Mouse (Mus musculus): ENCODE data around the gene Pnpla8. TPM values are rescaled to one million over a fixed set of nuclear protein-coding genes. Genes with fewer than 3 reads are reported as not detected.
"Not testable (repeated sequence)": the region's sequence is repeated elsewhere in the genome, so short reads cannot be mapped to it uniquely, and the experiment has no call there.

Pnpla8 gene
- polyA plus RNA-seq, 1 experiment from 2014 or later: 48.2 TPM

DNA sequence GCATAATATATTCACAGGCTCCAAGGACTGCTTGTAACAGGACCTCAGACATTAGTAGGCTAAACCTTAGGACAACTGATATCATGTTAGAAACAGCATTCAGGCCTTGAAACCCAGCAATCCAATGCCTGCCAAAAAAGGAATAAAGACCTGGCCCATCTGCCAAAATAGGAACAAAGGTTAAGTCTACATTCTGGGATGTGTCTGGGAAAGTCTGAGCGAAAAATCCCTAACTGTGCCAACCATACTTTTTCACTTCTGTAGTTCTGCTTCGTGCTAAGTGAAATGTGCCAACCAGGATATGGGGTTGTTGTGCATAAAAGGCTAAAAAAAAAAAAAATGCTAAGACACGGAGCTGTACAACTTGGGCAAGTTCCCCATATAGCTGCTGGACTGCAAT is 44.5 kb downstream of the Pnpla8 start:
- Histone ChIP-seq H3K4me3 (ENCODE audit: low read depth, low read length) (no peak overlapping the region), H3K36me3 (ENCODE audit: control insufficient read depth, insufficient read depth, low read length) (no peaks in the 10 kb centered on the region), H3K9ac (ENCODE audit: low read length) (no peak overlapping the region), H3K4me2 (ENCODE audit: low read length) (no peak overlapping the region), H3K9me3 (ENCODE audit: control insufficient read depth, low read length) (no peaks in the 10 kb centered on the region), H3K4me1 (replicated peaks; ENCODE audit: control insufficient read depth, insufficient read depth, low read length) (0 out of 2 replicates have a peak, but pooled peaks cover 5% of the 10 kb centered on the region), H3K27me3 (replicated peaks; ENCODE audit: control insufficient read depth, insufficient read depth, low read length) (no peaks in the 10 kb centered on the region), H3K27ac (ENCODE audit: low read depth) (no peak overlapping the region)
- no peak for DNase-seq (ENCODE audit: low spot score)
- ATAC-seq (replicated peaks; ENCODE audit: low FRiP score, low TSS enrichment, low read depth): no peak
- WGBS: 92% methylated on average over 3 of the region's 3 CpGs

DNA sequence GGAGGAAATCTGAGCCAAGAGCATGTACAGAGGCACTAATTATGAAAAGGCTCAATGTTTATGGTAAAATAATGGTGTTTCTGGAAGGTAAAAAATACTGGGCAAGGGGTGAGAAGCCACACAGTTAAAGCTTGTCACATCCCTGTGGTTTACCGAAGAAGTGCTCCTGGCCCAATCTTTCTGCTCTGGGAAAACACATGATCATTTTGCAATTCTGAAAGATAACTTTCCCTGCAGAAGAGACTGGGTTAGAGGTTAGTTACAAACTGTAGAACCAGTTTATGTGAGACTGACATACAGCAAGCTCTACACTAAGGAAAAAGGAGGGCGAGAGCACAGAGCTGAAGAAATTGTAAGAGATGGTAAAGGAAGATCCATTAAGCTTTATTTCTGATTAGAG is 46.0 kb downstream of the Pnpla8 start:
- ATAC-seq (replicated peaks; ENCODE audit: low FRiP score, low TSS enrichment, low read depth) (no peak), DNase-seq (ENCODE audit: low spot score) (no peak)
- no peak overlapping the region for H3K27ac ChIP-seq (ENCODE audit: low read depth)
- 91% methylated on average over 2 of the region's 2 CpGs for WGBS
- no peaks in the 10 kb centered on the region for H3K27me3 ChIP-seq (replicated peaks; ENCODE audit: control insufficient read depth, insufficient read depth, low read length)
- no peak overlapping the region for H3K4me3 ChIP-seq (ENCODE audit: low read depth, low read length)
- no peaks in the 10 kb centered on the region for H3K9me3 ChIP-seq (ENCODE audit: control insufficient read depth, low read length)
- H3K9ac ChIP-seq (ENCODE audit: low read length): no peak overlapping the region
- no peaks in the 10 kb centered on the region for H3K36me3 ChIP-seq (ENCODE audit: control insufficient read depth, insufficient read depth, low read length)
- H3K4me1 ChIP-seq (replicated peaks; ENCODE audit: control insufficient read depth, insufficient read depth, low read length): 0 out of 2 replicates have a peak, but pooled peaks cover 5% of the 10 kb centered on the region
- H3K4me2 ChIP-seq (ENCODE audit: low read length): no peak overlapping the region

DNA sequence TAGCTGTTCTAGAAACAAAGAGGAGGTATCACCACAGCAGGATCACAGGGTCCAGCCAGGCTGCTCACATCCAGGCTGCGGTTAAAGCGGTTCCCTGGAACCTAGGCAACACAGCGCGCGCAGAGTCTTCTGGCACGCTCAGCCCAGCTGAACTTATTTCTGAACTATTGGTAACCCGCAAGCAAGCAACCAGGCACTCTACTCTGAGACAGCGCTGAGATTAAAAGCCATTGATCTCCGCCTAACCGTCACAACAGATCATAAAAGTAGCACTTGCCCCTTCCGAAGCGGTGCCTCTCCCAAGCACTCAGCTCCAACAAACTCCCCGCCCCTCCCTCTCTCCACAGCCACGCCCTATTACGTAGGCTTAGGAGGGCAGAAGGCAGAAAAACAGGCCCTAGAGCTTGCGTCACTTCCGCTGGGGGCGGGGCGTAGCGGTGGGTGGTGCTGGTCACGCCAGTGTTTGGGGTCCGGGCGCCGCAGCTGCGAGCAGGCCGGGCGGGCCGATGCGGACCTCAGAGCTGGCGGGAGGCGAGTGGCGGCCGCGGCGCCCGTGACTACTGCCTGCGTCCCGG is 47.6 kb downstream of the Pnpla8 start:
- peak; percentile 100 for DNase-seq (ENCODE audit: low spot score)
- Histone ChIP-seq H3K27me3 (replicated peaks; ENCODE audit: control insufficient read depth, insufficient read depth, low read length) (no peaks in the 10 kb centered on the region), H3K9ac (ENCODE audit: low read length) (peak overlapping the region; percentile 77), H3K36me3 (ENCODE audit: control insufficient read depth, insufficient read depth, low read length) (no peaks in the 10 kb centered on the region), H3K27ac (ENCODE audit: low read depth) (peak overlapping the region; percentile 93), H3K4me2 (ENCODE audit: low read length) (peak overlapping the region; percentile 70), H3K9me3 (ENCODE audit: control insufficient read depth, low read length) (no peaks in the 10 kb centered on the region), H3K4me3 (ENCODE audit: low read depth, low read length) (peak overlapping the region; percentile 52), H3K4me1 (replicated peaks; ENCODE audit: control insufficient read depth, insufficient read depth, low read length) (0 out of 2 replicates have a peak, but pooled peaks cover 5% of the 10 kb centered on the region)
- 0% methylated on average over 30 of the region's 38 CpGs for WGBS
- ATAC-seq (replicated peaks; ENCODE audit: low FRiP score, low TSS enrichment, low read depth): peak; percentile 100

DNA sequence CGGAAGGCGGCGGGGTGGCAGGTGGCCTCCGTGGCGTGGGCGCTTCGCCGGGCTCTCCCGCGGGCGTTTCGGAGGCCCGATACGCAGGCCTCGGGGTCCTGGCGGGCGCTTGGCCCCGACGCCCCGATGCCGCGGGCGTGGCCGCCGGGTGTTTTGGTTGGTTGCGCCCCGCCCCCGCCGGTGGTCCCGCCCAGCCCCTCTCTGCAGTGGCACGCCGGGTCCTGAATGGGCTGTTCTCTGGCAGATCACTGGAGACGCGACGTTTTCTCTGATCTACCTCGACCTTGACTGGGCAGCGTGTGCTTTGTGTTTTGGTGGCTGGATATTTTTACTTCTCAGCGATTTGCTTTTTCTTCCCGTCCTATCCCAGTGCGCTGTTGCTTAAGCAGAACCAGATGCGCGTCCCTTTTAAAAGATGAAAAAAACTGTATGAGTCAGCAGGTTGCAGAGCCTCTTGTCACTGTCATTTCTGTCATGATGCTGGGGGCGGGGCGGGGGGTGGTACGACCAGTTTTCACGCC is 48.2 kb downstream of the Pnpla8 start:
- no peaks in the 10 kb centered on the region for H3K9me3 ChIP-seq (ENCODE audit: control insufficient read depth, low read length)
- peak overlapping the region; percentile 77 for H3K9ac ChIP-seq (ENCODE audit: low read length)
- no peaks in the 10 kb centered on the region for H3K36me3 ChIP-seq (ENCODE audit: control insufficient read depth, insufficient read depth, low read length)
- peak overlapping the region; percentile 70 for H3K4me2 ChIP-seq (ENCODE audit: low read length)
- ATAC-seq (replicated peaks; ENCODE audit: low FRiP score, low TSS enrichment, low read depth) (peak; percentile 90), DNase-seq (ENCODE audit: low spot score) (peak; percentile 93)
- peak overlapping the region; percentile 52 for H3K4me3 ChIP-seq (ENCODE audit: low read depth, low read length)
- no peaks in the 10 kb centered on the region for H3K27me3 ChIP-seq (replicated peaks; ENCODE audit: control insufficient read depth, insufficient read depth, low read length)
- 0 out of 2 replicates have a peak, but pooled peaks cover 5% of the 10 kb centered on the region for H3K4me1 ChIP-seq (replicated peaks; ENCODE audit: control insufficient read depth, insufficient read depth, low read length)
- under 1% methylated on average over 42 of the region's 46 CpGs for WGBS
- H3K27ac ChIP-seq (ENCODE audit: low read depth): peak overlapping the region; percentile 93

DNA sequence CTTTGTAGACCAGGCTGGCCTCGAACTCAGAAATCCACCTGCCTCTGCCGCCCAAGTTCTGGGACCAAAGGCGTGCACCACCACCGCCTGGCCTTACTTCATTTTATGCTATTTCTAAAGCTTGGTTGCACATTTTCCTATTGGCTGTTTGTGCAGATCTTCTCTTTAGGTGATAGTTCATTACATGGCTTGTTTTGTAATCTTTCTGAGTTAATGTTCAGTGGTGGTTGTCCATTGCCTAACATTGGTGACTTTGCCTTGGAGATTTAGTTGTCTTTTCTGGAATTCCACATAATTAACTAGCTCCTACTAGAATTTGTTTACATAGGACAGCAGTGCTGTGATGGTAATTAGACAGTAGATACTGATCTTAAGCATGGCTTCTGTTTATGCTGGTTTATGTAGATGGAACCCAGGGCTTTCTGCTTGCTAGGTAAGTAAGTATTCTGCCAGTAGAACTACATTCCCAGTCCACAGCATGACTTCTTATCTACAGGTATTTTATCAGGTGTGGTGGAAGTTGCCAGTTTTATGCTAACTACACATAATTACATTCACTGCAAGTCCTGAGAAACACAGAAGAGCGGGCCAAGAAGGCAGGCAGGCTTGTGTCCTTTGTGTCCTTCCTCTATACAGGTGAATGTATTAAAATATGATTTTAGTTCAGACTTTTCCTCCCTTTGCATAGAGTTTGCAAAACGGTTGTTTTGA is 53.1 kb downstream of the Pnpla8 start:
- ATAC-seq (replicated peaks; ENCODE audit: low FRiP score, low TSS enrichment, low read depth): no peak
- 93% methylated on average over 6 of the region's 6 CpGs for WGBS
- no peak overlapping the region for H3K27ac ChIP-seq (ENCODE audit: low read depth)

DNA sequence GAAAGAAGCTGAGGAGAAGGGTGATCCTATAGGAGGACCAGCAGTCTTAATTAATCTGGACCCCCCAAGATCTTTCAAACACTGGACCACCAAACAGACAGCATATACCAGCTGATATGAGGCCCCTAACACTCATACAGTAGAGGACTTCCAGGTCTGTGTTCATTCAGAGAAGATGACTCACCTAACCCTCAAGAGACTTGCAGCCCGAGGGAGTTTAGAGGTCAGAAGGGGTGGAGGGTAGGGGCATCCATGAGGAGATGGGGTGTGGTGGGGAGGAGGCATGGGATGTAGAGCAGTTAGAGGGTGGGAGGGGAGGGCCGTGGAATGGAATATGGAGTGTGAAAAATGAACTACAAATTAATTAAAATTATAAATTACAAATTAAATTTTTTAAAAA is 59.0 kb downstream of the Pnpla8 start:
- H3K36me3 ChIP-seq (ENCODE audit: control insufficient read depth, insufficient read depth, low read length); ATAC-seq (replicated peaks; ENCODE audit: low FRiP score, low TSS enrichment, low read depth): not testable (repeated sequence)

More for the DNA sequence above, 53.1 kb downstream of the Pnpla8 start:
- no peak overlapping the region for H3K9ac ChIP-seq (ENCODE audit: low read length)
- H3K4me3 ChIP-seq (ENCODE audit: low read depth, low read length): no peak overlapping the region
- H3K4me1 ChIP-seq (replicated peaks; ENCODE audit: control insufficient read depth, insufficient read depth, low read length): no peaks in the 10 kb centered on the region
- no peak overlapping the region for H3K4me2 ChIP-seq (ENCODE audit: low read length)
- no peaks in the 10 kb centered on the region for H3K36me3 ChIP-seq (ENCODE audit: control insufficient read depth, insufficient read depth, low read length)
- H3K27me3 ChIP-seq (replicated peaks; ENCODE audit: control insufficient read depth, insufficient read depth, low read length): no peaks in the 10 kb centered on the region
- DNase-seq (ENCODE audit: low spot score): no peak
- no peaks in the 10 kb centered on the region for H3K9me3 ChIP-seq (ENCODE audit: control insufficient read depth, low read length)

DNA sequence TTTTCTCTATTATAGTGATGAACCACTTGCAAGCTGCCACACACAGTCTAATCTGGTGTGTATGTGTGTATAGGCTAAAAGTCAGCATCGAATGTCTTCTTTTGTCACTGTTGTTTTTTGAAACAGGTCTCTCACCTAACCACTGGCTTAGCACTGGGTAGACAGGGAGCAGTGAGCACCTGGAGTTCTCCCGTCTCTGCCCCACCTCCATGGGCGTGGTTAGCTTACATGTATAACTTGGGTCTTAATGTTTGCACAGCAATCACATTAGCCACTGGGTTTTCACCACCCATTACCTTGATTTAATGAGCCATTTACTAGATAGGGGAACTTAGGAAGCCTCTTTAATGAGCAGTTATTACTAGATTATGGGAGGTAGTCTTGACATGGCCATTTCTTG is 60.4 kb downstream of the Pnpla8 start:
- peak; percentile 76; the same call in 1 of the 2 replicates for ATAC-seq (replicated peaks; ENCODE audit: low FRiP score, low TSS enrichment, low read depth)
- no peaks in the 10 kb centered on the region for H3K9me3 ChIP-seq (ENCODE audit: control insufficient read depth, low read length)
- WGBS: 75% methylated on average over 3 of the region's 3 CpGs

More for the DNA sequence above, 59.0 kb downstream of the Pnpla8 start:
- H3K4me3 ChIP-seq (ENCODE audit: low read depth, low read length); H3K27me3 ChIP-seq (replicated peaks; ENCODE audit: control insufficient read depth, insufficient read depth, low read length); H3K4me2 ChIP-seq (ENCODE audit: low read length); DNase-seq (ENCODE audit: low spot score); H3K9me3 ChIP-seq (ENCODE audit: control insufficient read depth, low read length); H3K4me1 ChIP-seq (replicated peaks; ENCODE audit: control insufficient read depth, insufficient read depth, low read length); H3K27ac ChIP-seq (ENCODE audit: low read depth); H3K9ac ChIP-seq (ENCODE audit: low read length): not testable (repeated sequence)
- 66% methylated on average over 2 of the region's 2 CpGs for WGBS

DNA sequence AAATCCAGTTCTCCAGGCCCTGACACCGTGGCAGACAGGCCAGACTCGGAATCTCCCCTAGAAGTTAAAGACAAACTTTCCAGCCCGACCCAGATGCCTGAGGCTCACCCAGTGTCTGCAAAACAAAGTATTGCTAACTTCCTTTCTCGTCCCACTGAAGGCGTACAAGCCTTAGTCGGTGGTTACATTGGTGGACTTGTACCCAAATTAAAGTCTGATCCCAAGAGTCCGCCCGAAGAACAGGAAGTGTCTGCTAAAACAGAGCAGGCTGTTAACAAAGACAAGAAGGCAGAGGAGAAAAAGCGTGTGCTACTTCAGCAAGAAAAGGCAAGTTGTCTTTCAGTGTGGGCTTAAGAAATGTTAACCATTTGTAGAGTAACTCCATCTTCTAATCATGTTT is 62.2 kb downstream of the Pnpla8 start:
- Histone ChIP-seq H3K4me3 (ENCODE audit: low read depth, low read length) (no peak overlapping the region), H3K9me3 (ENCODE audit: control insufficient read depth, low read length) (no peaks in the 10 kb centered on the region), H3K27me3 (replicated peaks; ENCODE audit: control insufficient read depth, insufficient read depth, low read length) (no peaks in the 10 kb centered on the region), H3K4me2 (ENCODE audit: low read length) (no peak overlapping the region), H3K4me1 (replicated peaks; ENCODE audit: control insufficient read depth, insufficient read depth, low read length) (no peaks in the 10 kb centered on the region), H3K9ac (ENCODE audit: low read length) (no peak overlapping the region), H3K27ac (ENCODE audit: low read depth) (no peak overlapping the region), H3K36me3 (ENCODE audit: control insufficient read depth, insufficient read depth, low read length) (peaks cover 17% of the 10 kb centered on the region; the same call in 1 of the 2 replicates)
- DNase-seq (ENCODE audit: low spot score): no peak
- 48% methylated on average over 9 of the region's 9 CpGs for WGBS
- no peak for ATAC-seq (replicated peaks; ENCODE audit: low FRiP score, low TSS enrichment, low read depth)

More for the DNA sequence above, 60.4 kb downstream of the Pnpla8 start:
- Histone ChIP-seq H3K4me2 (ENCODE audit: low read length) (no peak overlapping the region), H3K4me3 (ENCODE audit: low read depth, low read length) (no peak overlapping the region), H3K9ac (ENCODE audit: low read length) (no peak overlapping the region), H3K27me3 (replicated peaks; ENCODE audit: control insufficient read depth, insufficient read depth, low read length) (no peaks in the 10 kb centered on the region), H3K27ac (ENCODE audit: low read depth) (no peak overlapping the region), H3K36me3 (ENCODE audit: control insufficient read depth, insufficient read depth, low read length) (peaks cover 14% of the 10 kb centered on the region; the same call in 1 of the 2 replicates), H3K4me1 (replicated peaks; ENCODE audit: control insufficient read depth, insufficient read depth, low read length) (no peaks in the 10 kb centered on the region)
- DNase-seq (ENCODE audit: low spot score): no peak

All from intestine, embryonic 14.5 days (tissue).